ENCODE assay signal across 18 mouse cellular contexts in genomic region chr14:22354769-22355574, GRCm38 (mm10).
DNase-seq lines count a peak whose midpoint lies in the region; ATAC-seq lines count a peak whose summit lies in the region.
"Had no signal": no experiment of that assay in that cellular context is flagged by ENCODE, and none has a peak within 500 bp of the region (broad histone marks: within the 10 kb centered on the region; RNA-seq: fewer than 3 reads in every experiment).

No protein-coding gene starts in this region.

- peak; percentile 11; the same call in 1 of the 2 replicates for ATAC-seq in hindbrain, embryonic 15.5 days (ENCODE audit: low FRiP score, low read depth)
- ATAC-seq in hindbrain, embryonic 14.5 days (ENCODE audit: low FRiP score), result no peak
- ATAC-seq: intestine, embryonic 15.5 days; liver, embryonic 12.5 days had no signal

- no peak overlapping the region for H3K27ac ChIP-seq in hindbrain, embryonic 15.5 days (replicated peaks)
- no peak overlapping the region for H3K27ac ChIP-seq in hindbrain, embryonic 14.5 days
- H3K27ac ChIP-seq: heart, embryonic 10.5 days; intestine, embryonic 15.5 days; liver, embryonic 12.5 days had no signal

- H3K4me1 ChIP-seq in hindbrain, embryonic 15.5 days (replicated peaks), result peaks cover 18% of the 10 kb centered on the region
- H3K4me1 ChIP-seq in hindbrain, embryonic 14.5 days (replicated peaks; ENCODE audit: control insufficient read depth, insufficient read depth, low read length), result peaks cover 12% of the 10 kb centered on the region; the same call in 1 of the 2 replicates
- H3K4me1 ChIP-seq: heart, embryonic 10.5 days; intestine, embryonic 15.5 days; liver, embryonic 12.5 days had no signal

- 36% methylated on average over 15 of the region's 15 CpGs for WGBS in hindbrain, embryonic 15.5 days
- 41% methylated on average over 15 of the region's 15 CpGs for WGBS in hindbrain, embryonic 14.5 days

- H3K36me3 ChIP-seq in hindbrain, embryonic 15.5 days, result no peaks in the 10 kb centered on the region
- H3K36me3 ChIP-seq in hindbrain, embryonic 14.5 days (replicated peaks; ENCODE audit: control insufficient read depth, insufficient read depth), result no peaks in the 10 kb centered on the region
- H3K36me3 ChIP-seq: heart, embryonic 10.5 days; intestine, embryonic 15.5 days; liver, embryonic 12.5 days had no signal

- no peak overlapping the region for H3K9ac ChIP-seq in hindbrain, embryonic 15.5 days
- H3K9ac ChIP-seq in hindbrain, embryonic 14.5 days, result no peak overlapping the region
- H3K9ac ChIP-seq: intestine, embryonic 15.5 days; liver, embryonic 12.5 days had no signal

- H3K4me3 ChIP-seq in hindbrain, embryonic 15.5 days, result no peak overlapping the region
- H3K4me3 ChIP-seq in hindbrain, embryonic 14.5 days (replicated peaks; ENCODE audit: low read length), result no peak overlapping the region
- H3K4me3 ChIP-seq: erythroblast, embryonic 14.5 days; heart, embryonic 10.5 days; intestine, embryonic 15.5 days; liver, embryonic 12.5 days had no signal

- DNase-seq in embryo, embryonic 11 days, result peak; percentile 34
- no peak for DNase-seq in embryo, embryonic 10 days (ENCODE audit: low spot score)
- no peak for DNase-seq in hindbrain, embryonic 14.5 days (ENCODE audit: low spot score)
- DNase-seq in retina, postnatal 1 day, result peak; percentile 16
- no peak for DNase-seq in retina, embryonic 14.5 days (ENCODE audit: low spot score)
- no peak for DNase-seq in ovary, postnatal 14 days (ENCODE audit: low spot score)
- DNase-seq: adrenal gland, adult 8-10 months; cerebellum, adult 11 months; gastrocnemius, postnatal 25 days; heart, postnatal 10 days; kidney, postnatal 4 days; right cerebral cortex, adult 18-20 months; thymus, postnatal 4 days had no signal

- no peak overlapping the region for H3K4me2 ChIP-seq in hindbrain, embryonic 15.5 days
- no peak overlapping the region for H3K4me2 ChIP-seq in hindbrain, embryonic 14.5 days (replicated peaks)
- H3K4me2 ChIP-seq: intestine, embryonic 15.5 days; liver, embryonic 12.5 days had no signal

- no peaks in the 10 kb centered on the region for H3K9me3 ChIP-seq in hindbrain, embryonic 15.5 days
- H3K9me3 ChIP-seq in hindbrain, embryonic 14.5 days (ENCODE audit: control insufficient read depth, low read length), result no peaks in the 10 kb centered on the region
- H3K9me3 ChIP-seq: heart, embryonic 10.5 days; intestine, embryonic 15.5 days; liver, embryonic 12.5 days had no signal

- H3K27me3 ChIP-seq in hindbrain, embryonic 15.5 days, result no peaks in the 10 kb centered on the region
- H3K27me3 ChIP-seq in hindbrain, embryonic 14.5 days (ENCODE audit: control insufficient read depth, insufficient read depth, low read length), result no peaks in the 10 kb centered on the region
- H3K27me3 ChIP-seq: intestine, embryonic 15.5 days; liver, embryonic 12.5 days had no signal

Comparison
In these comparisons a context has a peak if more than half of its experiments do, and no peak if none do; other contexts are left out.
1. DNase-seq: peak in embryo, embryonic 11 days (single experiment) and retina, postnatal 1 day (single experiment); none in embryo, embryonic 10 days (single experiment), hindbrain, embryonic 14.5 days (single experiment), retina, embryonic 14.5 days (single experiment) and ovary, postnatal 14 days (single experiment).